Mouse (Mus musculus): Measurements from ENCODE around the gene Ogfod1.

The Ogfod1 gene

GRCm38 (mm10) chr8:94036944-94037524 is at the start of gene Ogfod1, which contains the start of gene Nudt21:
Gene Ogfod1, plus strand, starts transcription at chr8:94037198.
Gene Nudt21, minus strand, starts transcription at chr8:94037031.
- peak; percentile 98 for DNase-seq

GRCm38 (mm10) chr8:93989739-93990138 is 47.3 kb upstream of the Ogfod1 start:
- DNase-seq: no peak

GRCm38 (mm10) chr8:93998961-93999360 is 38.0 kb upstream of the Ogfod1 start:
- no peak for DNase-seq

GRCm38 (mm10) chr8:94004139-94004538 is 32.9 kb upstream of the Ogfod1 start:
- no peak for DNase-seq

GRCm38 (mm10) chr8:94009243-94009845 is 27.7 kb upstream of the Ogfod1 start:
- no peak for DNase-seq

GRCm38 (mm10) chr8:94010101-94010705 is 26.8 kb upstream of the Ogfod1 start:
- DNase-seq: peak; percentile 26

GRCm38 (mm10) chr8:94011076-94012012 is 25.7 kb upstream of the Ogfod1 start:
- peak; percentile 42 for DNase-seq

GRCm38 (mm10) chr8:94012013-94012951 is 24.7 kb upstream of the Ogfod1 start, which contains the start of gene Amfr:
Gene Amfr, minus strand, starts transcription at chr8:94012842.
- DNase-seq: peak; percentile 68

- DNase-seq: no peak
Measured at GRCm38 (mm10) chr8:94013026-94013612, 23.9 kb upstream of the Ogfod1 start.

GRCm38 (mm10) chr8:94023916-94024315 is 13.1 kb upstream of the Ogfod1 start:
- DNase-seq: no peak

- no peak for DNase-seq
Measured at GRCm38 (mm10) chr8:94029701-94030100, 7.3 kb upstream of the Ogfod1 start.

GRCm38 (mm10) chr8:94033601-94034000 is 3.4 kb upstream of the Ogfod1 start:
- no peak for DNase-seq

GRCm38 (mm10) chr8:94035200-94035599 is 1.8 kb upstream of the Ogfod1 start:
- no peak for DNase-seq

GRCm38 (mm10) chr8:94036541-94036940 is 457 bp upstream of the Ogfod1 start:
- DNase-seq: peak; percentile 79

GRCm38 (mm10) chr8:94037806-94038205 is 808 bp downstream of the Ogfod1 start:
- DNase-seq: no peak

- peak; percentile 32 for DNase-seq
Measured at GRCm38 (mm10) chr8:94047845-94048244, 10.8 kb downstream of the Ogfod1 start.

- no peak for DNase-seq
Measured at GRCm38 (mm10) chr8:94052696-94053095, 15.7 kb downstream of the Ogfod1 start.

- peak; percentile 66 for DNase-seq
Measured at GRCm38 (mm10) chr8:94057157-94057854, 20.3 kb downstream of the Ogfod1 start.

GRCm38 (mm10) chr8:94066121-94066863 is 29.3 kb downstream of the Ogfod1 start:
- DNase-seq: no peak

- no peak for DNase-seq
Measured at GRCm38 (mm10) chr8:94068793-94069192, 31.8 kb downstream of the Ogfod1 start.

Data from cerebellum, adult 9-10 months (tissue).